Mouse (Mus musculus) adrenal gland, adult 18-20 months (tissue): ENCODE measurements around the gene Ccdc9b. TPM values are rescaled to one million over a fixed set of nuclear protein-coding genes. Genes with fewer than 3 reads are reported as not detected.

Experiments used
- DNase-seq, 2 experiments: peaks; one replicate each; pipeline ENCODE4 v3.0.0; 2021 to 2022; ENCODE audit warnings: low spot score in 2 of 2
- total RNA-seq, 2 experiments: library from RNA; stranded (reverse); gene quantifications; 1 replicate in 1 of 2; 2 replicates in 1 of 2; pipeline ENCODE4 v1.2.3; 2021

Gene Ccdc9b
- total RNA-seq, 2 experiments from 2014 or later, result 2.8 to 5.1 TPM

DNA sequence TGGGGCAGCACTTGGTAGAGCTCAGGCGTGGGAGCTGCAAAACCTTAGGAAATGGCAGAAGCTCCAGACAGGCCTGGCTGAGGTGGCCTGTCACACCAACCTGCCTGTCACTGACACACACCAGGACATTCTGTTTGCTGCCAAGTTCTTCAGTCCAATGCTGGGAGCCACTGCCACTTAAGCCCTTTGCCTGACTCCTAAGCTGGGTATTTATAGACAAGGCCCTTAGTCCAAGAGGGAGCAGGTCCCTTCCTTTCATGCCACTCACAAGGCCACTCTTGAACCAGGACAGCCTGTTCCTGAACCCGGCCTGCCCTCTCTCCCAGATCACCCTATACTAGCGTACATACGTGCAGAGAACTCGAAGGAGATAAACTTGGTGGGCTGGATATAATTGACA lies 45.8 kb downstream of the Ccdc9b start:
- no peak for DNase-seq

DNA sequence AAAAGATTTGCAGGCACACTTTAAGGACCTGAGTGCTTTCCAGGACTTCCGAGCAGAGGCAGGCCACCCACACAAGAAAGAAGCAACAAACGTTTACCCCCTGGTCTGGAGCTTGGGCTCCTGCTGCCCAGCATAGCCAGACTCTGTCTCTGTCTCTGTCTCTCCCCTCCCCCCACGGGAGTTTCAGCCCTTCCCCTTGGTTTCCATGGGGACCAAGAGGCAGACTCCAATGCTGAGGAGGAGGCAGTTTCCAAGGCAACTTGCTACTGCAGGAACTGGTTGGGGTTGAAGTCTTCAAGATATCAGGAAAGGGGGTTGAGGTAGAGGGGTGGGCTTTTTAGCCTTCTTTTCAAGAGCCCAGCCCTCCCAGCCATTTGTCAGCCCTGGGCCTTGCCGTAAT lies 48.2 kb downstream of the Ccdc9b start:
- no peak for DNase-seq

DNA sequence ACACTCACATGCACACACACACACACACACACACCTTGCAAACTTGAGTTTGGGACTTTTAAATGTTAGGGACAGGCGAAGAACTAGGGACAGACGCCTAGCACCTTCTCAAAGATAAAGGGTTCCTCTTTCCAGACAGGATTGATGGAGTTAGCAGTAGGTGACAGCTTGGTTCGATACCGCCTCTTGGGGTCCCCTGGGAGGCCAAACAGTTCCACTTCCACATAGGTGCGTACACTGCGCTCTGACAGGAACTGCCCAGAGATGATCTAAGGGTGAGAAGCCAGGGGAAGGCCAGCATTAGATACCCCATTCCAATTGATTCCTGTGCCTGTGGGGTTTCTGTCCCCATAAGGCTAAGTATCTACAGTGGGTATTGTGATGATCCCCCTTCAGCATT lies 48.8 kb downstream of the Ccdc9b start:
- DNase-seq, result no peak

DNA sequence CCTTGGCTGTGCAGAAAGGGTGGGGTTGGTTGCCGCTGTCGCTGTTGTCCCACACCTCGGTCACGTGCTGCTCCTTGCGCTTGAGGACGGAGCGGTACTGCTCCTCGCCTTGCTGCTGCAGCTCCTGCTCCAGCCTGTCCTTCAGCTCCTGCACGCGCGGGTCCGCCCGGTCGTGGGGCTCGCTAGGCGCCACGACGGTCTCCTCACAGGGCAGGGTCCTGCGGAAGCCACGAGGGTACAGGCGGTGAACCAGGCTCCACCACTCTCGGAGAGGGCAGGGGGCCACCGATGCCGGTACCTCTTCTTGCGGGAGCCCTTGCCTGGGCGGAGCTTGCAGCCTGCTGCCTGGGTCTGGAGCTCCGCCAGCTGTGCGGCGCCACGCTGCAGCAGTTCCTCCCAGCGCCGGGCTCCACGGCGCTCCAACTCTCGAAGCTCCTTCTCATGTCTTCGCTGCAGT lies 51.4 kb downstream of the Ccdc9b start:
- DNase-seq, result peak; percentile 47 to 54

DNA sequence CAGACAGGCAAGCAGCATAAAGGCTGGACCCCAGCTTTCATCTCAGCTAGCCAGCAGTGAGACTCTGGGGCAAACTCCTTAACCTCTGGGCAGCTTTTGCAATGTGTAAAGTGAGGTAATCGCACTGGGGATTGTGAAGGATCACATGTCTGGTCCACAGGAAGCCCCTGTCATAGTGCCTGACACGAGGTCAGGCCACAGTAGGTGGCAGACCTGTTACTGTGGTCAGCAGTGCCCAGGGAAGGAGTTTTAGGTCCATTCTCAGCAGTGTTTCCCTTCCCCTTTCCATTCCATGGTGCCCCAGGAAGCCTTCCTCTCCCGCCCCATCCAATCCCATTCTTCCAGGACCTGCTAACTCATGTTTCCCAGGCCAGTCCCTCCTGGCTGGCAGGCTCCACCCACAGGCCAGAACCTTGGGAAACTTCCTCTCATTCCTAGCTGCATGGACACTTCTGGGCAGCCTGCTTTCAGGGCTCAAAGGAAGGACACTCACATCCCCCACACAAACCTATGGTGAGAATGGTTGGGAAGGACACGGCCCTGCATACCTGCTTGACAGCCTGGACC lies 52.7 kb downstream of the Ccdc9b start:
- no peak for DNase-seq

DNA sequence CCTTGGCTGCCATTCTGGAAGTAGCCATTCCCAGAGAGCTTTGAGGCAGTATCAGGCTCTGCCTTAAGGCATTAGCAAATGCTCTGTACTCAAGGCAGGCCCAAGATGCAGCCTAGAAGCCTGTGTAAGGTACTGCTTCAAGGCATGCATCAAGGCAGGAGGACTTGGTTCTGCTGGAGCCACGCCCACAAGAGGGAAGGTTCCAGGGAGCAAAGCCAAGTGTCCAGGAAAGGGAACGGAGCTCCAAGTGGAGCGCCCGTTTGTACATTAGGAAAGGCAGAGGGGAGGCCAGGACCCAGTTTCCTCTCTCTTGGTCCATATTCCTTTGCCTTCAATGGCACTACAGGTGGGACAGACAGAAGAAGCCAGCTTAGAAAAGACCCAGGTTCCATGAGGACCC lies 54.0 kb downstream of the Ccdc9b start:
- DNase-seq, result no peak

DNA sequence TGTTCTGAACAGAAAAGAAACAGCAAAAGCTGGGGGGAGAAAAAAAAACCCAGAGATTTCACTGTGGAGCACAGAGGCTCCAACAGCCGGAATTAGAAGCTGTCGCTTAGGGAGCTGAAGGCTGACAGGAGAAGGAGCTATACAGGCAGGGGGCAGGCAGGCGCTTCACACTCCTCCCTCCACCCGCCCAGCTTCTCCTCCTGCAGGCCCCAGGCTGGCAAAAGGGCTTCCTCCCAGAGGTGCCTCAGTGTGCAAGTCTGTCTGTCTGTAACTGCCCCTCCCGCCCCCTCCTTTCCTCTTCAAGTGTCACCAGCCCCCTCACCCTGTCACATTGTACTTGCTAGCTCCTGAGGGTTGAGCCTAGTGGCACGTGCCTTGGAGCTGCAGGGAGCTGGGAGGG lies 56.0 kb downstream of the Ccdc9b start:
- no peak for DNase-seq

Other genes with a start within 250 kb of the Ccdc9b start
- 1 to 10 TPM; 6.6 to 6.8 TPM for gene Bmf, start 213.0 kb downstream of the Ccdc9b start, total RNA-seq
- 1 to 10 TPM; 1.3 to 2.5 TPM for gene Bub1b, start 164.4 kb downstream of the Ccdc9b start, total RNA-seq
- gene Pak6, start 99.4 kb downstream of the Ccdc9b start, total RNA-seq, result 10 to 100 TPM; 11.5 to 19.4 TPM
- gene Ankrd63, start 58.7 kb downstream of the Ccdc9b start, total RNA-seq, result under 1 TPM; 0.06 to 0.40 TPM
- 1 to 10 TPM; 2.5 to 2.8 TPM for gene Plcb2, start 34.2 kb downstream of the Ccdc9b start, total RNA-seq
- 10 to 100 TPM; 35.2 to 40.1 TPM for gene Inafm2, start 16.9 kb downstream of the Ccdc9b start, total RNA-seq
- gene Phgr1, start 10.1 kb upstream of the Ccdc9b start, total RNA-seq, result not detected
- 10 to 100 TPM; 32.1 to 32.7 TPM for gene Disp2, start 17.1 kb upstream of the Ccdc9b start, total RNA-seq
- gene Knstrn, start 51.3 kb upstream of the Ccdc9b start, total RNA-seq, result 1 to 10 TPM; 1.2 to 1.5 TPM
- 100 to 1,000 TPM; 205 to 414 TPM for gene Ivd, start 99.3 kb upstream of the Ccdc9b start, total RNA-seq
- 10 to 100 TPM; 37.4 to 39.4 TPM for gene Bahd1, start 137.7 kb upstream of the Ccdc9b start, total RNA-seq
- 1 to 10 TPM; 7.3 to 9.0 TPM for gene Chst14, start 163.8 kb upstream of the Ccdc9b start, total RNA-seq